Mouse (Mus musculus): ENCODE measurements around the gene Mip.

- TF ChIP-seq CTCF (IDR thresholded peaks at IDR 0.05; ENCODE audit: control insufficient read depth, insufficient read depth, insufficient read length) (no peak), USF1 (IDR thresholded peaks at IDR 0.05; ENCODE audit: low read depth) (no peak), MAX (IDR thresholded peaks at IDR 0.05) (no peak), FOSL1 (IDR thresholded peaks at IDR 0.05; ENCODE audit: insufficient read depth, low read length, poor library complexity, severe bottlenecking) (no peak), CEBPB (IDR thresholded peaks at IDR 0.05; ENCODE audit: low read depth) (no peak), MYOG (IDR thresholded peaks at IDR 0.05; ENCODE audit: control insufficient read depth, extremely low read depth, insufficient read length) (no peak), MYOD1 (IDR thresholded peaks at IDR 0.05; ENCODE audit: control insufficient read depth, insufficient read length, low read depth) (no peak)
Observed at GRCm38 (mm10) chr10:128263393-128264310, 38.0 kb downstream of the Mip start.

Data from C2C12 (cell line).